Mouse (Mus musculus): ENCODE data around the gene Hoxb7.

DNA sequence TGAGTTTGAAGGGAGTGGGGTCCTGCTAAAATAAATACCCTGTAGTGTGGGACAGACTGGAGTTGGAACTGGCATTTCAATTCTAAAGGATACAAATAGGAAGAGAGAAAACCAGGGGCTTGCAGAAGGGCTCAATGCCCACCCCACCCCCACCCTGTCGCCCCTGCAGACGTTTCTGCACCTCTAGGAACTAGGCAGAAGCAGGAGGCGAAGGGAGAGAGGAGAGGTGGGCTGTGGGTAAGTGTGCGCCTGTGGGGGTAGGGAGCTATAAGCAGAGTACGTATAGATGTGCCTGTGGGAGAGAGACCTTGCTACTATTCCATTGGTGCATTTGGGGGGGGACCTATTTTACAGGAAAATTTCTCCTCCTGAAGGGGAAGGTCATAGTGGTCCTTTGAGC is 41.3 kb downstream of the Hoxb7 start:
- TF ChIP-seq EP300 (IDR thresholded peaks at IDR 0.05; ENCODE audit: low read depth) (no peak), CTCF (IDR thresholded peaks at IDR 0.05; ENCODE audit: low read depth) (no peak)
